Mouse (Mus musculus) CH12.LX (cell line): ENCODE results near the gene Astn2. TPM values are rescaled to one million over a fixed set of nuclear protein-coding genes. Genes with fewer than 3 reads are reported as not detected.

ENCODE experiments used
- DNase-seq: peaks from one replicate; pipeline ENCODE4 v3.0.0-alpha.2; 2013; ENCODE audit errors: extremely low read depth
- H3K27ac ChIP-seq: 2 replicates; pipeline ENCODE4 v1.5.1; 2012; ENCODE audit warnings: low read depth, mild to moderate bottlenecking, control low read depth, moderate library complexity; ENCODE audit not compliant: insufficient read depth
- H3K27me3 ChIP-seq: replicated peaks from 2 replicates; pipeline ENCODE3; 2012; ENCODE audit warnings: inconsistent platforms
- H3K36me3 ChIP-seq, 2 experiments: replicated peaks in 1 of 2; 2 replicates each; pipeline versions ENCODE3 to v1.6.1; 2012; ENCODE audit warnings: inconsistent platforms in 1 of 2, low read length in 1 of 2, mild to moderate bottlenecking in 1 of 2, mixed read lengths in 1 of 2, moderate library complexity in 1 of 2; ENCODE audit not compliant: control insufficient read depth in 1 of 2, insufficient read depth in 1 of 2
- H3K4me1 ChIP-seq, 2 experiments: 2 replicates each; pipeline ENCODE4 v1.6.1; 2012; ENCODE audit warnings: inconsistent platforms in 1 of 2, moderate library complexity in 1 of 2; ENCODE audit not compliant: insufficient read depth in 2 of 2, control insufficient read depth in 1 of 2
- H3K4me2 ChIP-seq: 2 replicates; pipeline ENCODE4 v1.6.1; 2012; ENCODE audit warnings: low read depth, mild to moderate bottlenecking, control low read depth; ENCODE audit not compliant: poor library complexity, insufficient read depth, severe bottlenecking
- H3K4me3 ChIP-seq, 3 experiments: fragments of 150-350 bp in 1 of 3; sonication (generic) in 1 of 3; replicated peaks in 1 of 3; 2 replicates each; pipeline versions ENCODE3 to v1.5.1; 2011 to 2012; ENCODE audit warnings: low read depth in 2 of 3, low read length in 2 of 3, mild to moderate bottlenecking in 2 of 3, moderate library complexity in 2 of 3, control low read depth in 1 of 3, improper control_type of control experiment in 1 of 3, inconsistent platforms in 1 of 3, mixed read lengths in 1 of 3; ENCODE audit not compliant: poor library complexity in 1 of 3
- H3K79me2 ChIP-seq: replicated peaks from 2 replicates; pipeline ENCODE4 v1.6.1; 2012; ENCODE audit warnings: mild to moderate bottlenecking, moderate library complexity; ENCODE audit not compliant: control insufficient read depth, poor library complexity, insufficient read depth, severe bottlenecking; ENCODE audit errors: extremely low read depth
- H3K9ac ChIP-seq: 2 replicates; pipeline ENCODE4 v1.6.1; 2012; ENCODE audit warnings: low read depth, mild to moderate bottlenecking, control low read depth, moderate library complexity; ENCODE audit not compliant: insufficient read depth
- H3K9me3 ChIP-seq: replicated peaks from 2 replicates; pipeline ENCODE3; 2012; ENCODE audit warnings: low read length, inconsistent platforms, mixed read lengths
- BHLHE40 ChIP-seq: IDR thresholded peaks from 2 replicates; pipeline ENCODE4 v1.6.1; 2011; ENCODE audit warnings: mild to moderate bottlenecking, low read depth, low read length, improper control_type of control experiment
- E2F4 ChIP-seq: IDR thresholded peaks from 2 replicates; pipeline ENCODE4 v1.6.1; 2011; ENCODE audit warnings: low read depth, low read length, improper control_type of control experiment; ENCODE audit not compliant: insufficient replicate concordance
- ETS1 ChIP-seq: conservative IDR thresholded peaks from 2 replicates; pipeline ENCODE4 v1.6.1; 2012; ENCODE audit warnings: low read depth, mild to moderate bottlenecking, inconsistent platforms, low read length, improper control_type of control experiment, moderate library complexity
- HCFC1 ChIP-seq: IDR thresholded peaks from 2 replicates; pipeline ENCODE4 v1.6.1; 2012; ENCODE audit warnings: low read depth, mild to moderate bottlenecking, inconsistent platforms, low read length, improper control_type of control experiment
- KAT2A ChIP-seq: IDR thresholded peaks from 2 replicates; pipeline ENCODE4 v1.6.1; 2012; ENCODE audit warnings: low read length, improper control_type of control experiment, inconsistent platforms; ENCODE audit not compliant: insufficient replicate concordance
- MAFK ChIP-seq: IDR thresholded peaks from 2 replicates; pipeline ENCODE4 v1.6.1; 2011; ENCODE audit warnings: low read length, improper control_type of control experiment; ENCODE audit not compliant: insufficient replicate concordance
- MAZ ChIP-seq: IDR thresholded peaks from 2 replicates; pipeline ENCODE4 v1.6.1; 2012; ENCODE audit warnings: low read depth, mild to moderate bottlenecking, inconsistent platforms, low read length, improper control_type of control experiment, moderate library complexity
- MEF2A ChIP-seq: IDR thresholded peaks from 2 replicates; pipeline ENCODE4 v1.6.1; 2014; ENCODE audit warnings: low read depth, mild to moderate bottlenecking, inconsistent platforms, low read length, improper control_type of control experiment, borderline replicate concordance
- SMC3 ChIP-seq: IDR thresholded peaks from 2 replicates; pipeline ENCODE4 v1.6.1; 2011; ENCODE audit warnings: low read depth, low read length, improper control_type of control experiment
- UBTF ChIP-seq: IDR thresholded peaks from 2 replicates; pipeline ENCODE4 v1.6.1; 2012; ENCODE audit warnings: low read depth, mild to moderate bottlenecking, inconsistent platforms, low read length, improper control_type of control experiment, moderate library complexity
- USF1 ChIP-seq: IDR thresholded peaks from 2 replicates; pipeline ENCODE4 v1.6.1; 2014; ENCODE audit warnings: low read depth, mild to moderate bottlenecking, inconsistent platforms, low read length, improper control_type of control experiment
- ZC3H11A ChIP-seq: IDR thresholded peaks from 2 replicates; pipeline ENCODE4 v1.6.1; 2012; ENCODE audit warnings: low read depth, mild to moderate bottlenecking, inconsistent platforms, low read length, improper control_type of control experiment
- dilution Hi-C: fragments of 300-500 bp; cut with MboI; formaldehyde crosslinking; loops from 2 replicates; pipeline ENCODE4 v1.14.3; 2020; ENCODE audit warnings: low sequenced_read_pairs; ENCODE audit not compliant: extremely low pct_unique_long_range_greater_than_20kb, extremely low pct_ligation_motif_present
- in situ Hi-C: fragments of 300-500 bp; cut with MboI; formaldehyde crosslinking; loops from 3 replicates; pipeline ENCODE4 v1.14.3; 2019; ENCODE audit warnings: low sequenced_read_pairs, low pct_ligation_motif_present, low pct_unique_long_range_greater_than_20kb, mixed read lengths
- polyA plus RNA-seq: library from polyadenylated mRNA; unstranded; fragments of >175 nt; gene quantifications from 2 replicates; pipeline ENCODE4 v1.2.1, GENCODE M21; 2012; ENCODE audit warnings: low read depth; ENCODE audit not compliant: insufficient read length
- total RNA-seq, 2 experiments: library from RNA; depleted of rRNA; stranded (reverse); fragments of 300-350 nt in 1 of 2; fragments of >200 nt in 1 of 2; gene quantifications; 2 replicates each; pipeline ENCODE4 v1.2.3; 2012 to 2014

The Astn2 gene
- total and polyA plus RNA-seq, 3 experiments: not detected

GRCm38 (mm10) chr4:65402836-65403634 is 1001.4 kb downstream of the Astn2 start:
- no peaks in the 10 kb centered on the region for H3K27me3 ChIP-seq
- no peaks in the 10 kb centered on the region for H3K4me1 ChIP-seq
- no peak overlapping the region for H3K4me3 ChIP-seq
- H3K36me3 ChIP-seq: no peaks in the 10 kb centered on the region
- no peak overlapping the region for H3K9ac ChIP-seq
- TF ChIP-seq MAFK (no peak), USF1 (no peak), ZC3H11A (no peak), HCFC1 (no peak), MEF2A (no peak)
- DNase-seq: no peak
- no peaks in the 10 kb centered on the region for H3K79me2 ChIP-seq
- dilution Hi-C loops: no loop called here
- H3K4me2 ChIP-seq: no peak overlapping the region
- peaks cover 50% of the 10 kb centered on the region for H3K9me3 ChIP-seq
- no peak overlapping the region for H3K27ac ChIP-seq
- in situ Hi-C loops: no loop called here

- H3K4me1 ChIP-seq: no peaks in the 10 kb centered on the region
- no peak overlapping the region for H3K4me2 ChIP-seq
- H3K79me2 ChIP-seq: no peaks in the 10 kb centered on the region
- H3K4me3 ChIP-seq: no peak overlapping the region
- H3K36me3 ChIP-seq: no peaks in the 10 kb centered on the region
- dilution Hi-C loops: no loop called here
- no peak overlapping the region for H3K9ac ChIP-seq
- TF ChIP-seq SMC3 (no peak), MEF2A (no peak), ETS1 (no peak), USF1 (no peak)
- TF ChIP-seq, all 38 proteins: peak for 0
- peaks cover 47% of the 10 kb centered on the region for H3K9me3 ChIP-seq
- DNase-seq: no peak
- in situ Hi-C loops: no loop called here
- no peaks in the 10 kb centered on the region for H3K27me3 ChIP-seq
- no peak overlapping the region for H3K27ac ChIP-seq
Measured at GRCm38 (mm10) chr4:65402286-65402685, 1002.1 kb downstream of the Astn2 start.

DNA sequence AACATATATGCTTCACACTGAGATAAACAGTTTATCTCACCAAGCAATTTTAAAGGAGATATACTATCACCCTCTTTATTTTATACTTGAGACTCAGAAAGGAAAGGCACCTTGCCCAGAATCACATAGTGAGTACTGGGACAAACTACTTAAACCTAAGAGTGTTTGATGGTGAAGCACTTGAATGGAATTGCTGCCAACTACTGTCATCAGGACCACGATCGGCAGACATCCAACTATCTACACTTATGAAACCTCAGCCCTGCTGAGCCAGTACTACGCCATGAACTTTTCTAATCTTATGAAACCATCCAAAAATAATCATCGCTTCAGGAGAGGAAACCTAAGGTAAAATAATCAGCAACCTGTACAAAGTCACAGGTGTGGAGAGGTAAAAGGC is 1005.0 kb downstream of the Astn2 start:
- no peak for DNase-seq
- in situ Hi-C loops: no loop called here
- H3K9ac ChIP-seq: no peak overlapping the region
- H3K4me3 ChIP-seq: no peak overlapping the region
- H3K27me3 ChIP-seq: no peaks in the 10 kb centered on the region
- no peak overlapping the region for H3K4me2 ChIP-seq
- dilution Hi-C loops: no loop called here
- H3K36me3 ChIP-seq: no peaks in the 10 kb centered on the region
- H3K4me1 ChIP-seq: no peaks in the 10 kb centered on the region
- no peaks in the 10 kb centered on the region for H3K79me2 ChIP-seq
- no peak for TF ChIP-seq ZC3H11A
- TF ChIP-seq MAFK: no peak
- no peak for TF ChIP-seq BHLHE40
- no peak for TF ChIP-seq KAT2A
- TF ChIP-seq E2F4: no peak
- no peak for TF ChIP-seq MAZ
- no peak for TF ChIP-seq UBTF
- no peak overlapping the region for H3K27ac ChIP-seq
- peaks cover 50% of the 10 kb centered on the region for H3K9me3 ChIP-seq
